Mouse (Mus musculus) adrenal gland, postnatal 0 days (tissue): ENCODE data around the gene Manea. TPM values are rescaled to one million over a fixed set of nuclear protein-coding genes. Genes with fewer than 3 reads are reported as not detected.

Experiments
- polyA plus RNA-seq: library from polyadenylated mRNA; unstranded; fragments of >200 nt; fragmentation: Nextera tagmentation; extraction: Ambion mirVana; gene quantifications from 2 replicates; pipeline ENCODE4 v1.2.1, GENCODE M21; 2015

Gene Manea
- polyA plus RNA-seq, result 10.3 and 10.4 TPM in 2 replicates

GRCm38 (mm10) chr4:26346443-26347106 lies at the start of gene Manea:
Gene Manea (minus strand): TSS chr4:26346891.

